Mouse (Mus musculus) central nervous system, embryonic 14 days (tissue): ENCODE results near the gene Cap1. TPM values are rescaled to one million over a fixed set of nuclear protein-coding genes. Genes with fewer than 3 reads are reported as not detected.

ENCODE experiments used
- polyA plus RNA-seq: library from polyadenylated mRNA; depleted of rRNA; stranded (reverse); fragments of >200 nt; gene quantifications from 2 replicates; pipeline ENCODE4 v1.2.3, GENCODE M21; 2012; rRNA removed

Cap1 gene
- polyA plus RNA-seq = 90.3 and 92.5 TPM in 2 replicates

DNA sequence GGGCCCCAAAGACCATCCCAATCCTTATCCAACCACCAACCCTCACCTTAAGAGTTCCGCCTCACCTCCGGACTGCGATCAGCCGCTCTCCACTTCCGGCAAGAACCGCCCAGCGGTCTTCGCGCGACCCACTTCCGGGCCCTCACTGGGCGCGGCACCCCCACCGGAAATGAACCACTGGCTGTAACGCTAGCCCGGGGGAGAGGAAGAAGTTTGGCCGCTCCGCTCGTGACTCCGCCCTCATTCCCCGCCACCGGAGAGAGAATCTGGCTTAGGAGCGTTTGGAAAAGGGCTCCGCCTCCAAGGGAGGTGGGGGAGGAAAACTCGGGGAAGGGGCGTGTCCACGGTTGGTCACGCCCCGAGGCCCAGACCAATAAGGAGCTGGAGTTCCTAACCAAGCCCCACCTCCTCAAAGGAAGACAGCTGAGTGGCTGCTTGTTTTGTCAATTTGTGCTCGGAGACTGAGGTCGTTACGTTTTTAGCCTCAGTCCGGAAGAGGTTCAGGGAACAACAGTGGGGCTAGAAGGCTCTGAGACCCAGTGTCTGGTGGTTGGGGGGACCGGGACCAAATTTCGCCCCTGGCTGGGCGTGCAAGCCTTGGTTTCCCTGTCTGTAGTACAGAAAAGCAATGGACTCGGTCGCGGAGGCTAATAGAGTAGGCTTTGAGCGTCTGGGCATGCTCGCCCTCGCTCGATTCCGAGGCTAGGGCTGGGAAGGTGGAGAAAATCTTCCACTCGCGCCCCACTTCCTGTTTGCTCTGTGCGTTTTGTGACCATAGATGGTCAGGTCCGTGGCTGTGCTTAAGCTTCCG, at the start of gene Cap1:
TSS of gene Cap1 (minus strand) at position 289 of the 811 bp plus-strand sequence.

DNA sequence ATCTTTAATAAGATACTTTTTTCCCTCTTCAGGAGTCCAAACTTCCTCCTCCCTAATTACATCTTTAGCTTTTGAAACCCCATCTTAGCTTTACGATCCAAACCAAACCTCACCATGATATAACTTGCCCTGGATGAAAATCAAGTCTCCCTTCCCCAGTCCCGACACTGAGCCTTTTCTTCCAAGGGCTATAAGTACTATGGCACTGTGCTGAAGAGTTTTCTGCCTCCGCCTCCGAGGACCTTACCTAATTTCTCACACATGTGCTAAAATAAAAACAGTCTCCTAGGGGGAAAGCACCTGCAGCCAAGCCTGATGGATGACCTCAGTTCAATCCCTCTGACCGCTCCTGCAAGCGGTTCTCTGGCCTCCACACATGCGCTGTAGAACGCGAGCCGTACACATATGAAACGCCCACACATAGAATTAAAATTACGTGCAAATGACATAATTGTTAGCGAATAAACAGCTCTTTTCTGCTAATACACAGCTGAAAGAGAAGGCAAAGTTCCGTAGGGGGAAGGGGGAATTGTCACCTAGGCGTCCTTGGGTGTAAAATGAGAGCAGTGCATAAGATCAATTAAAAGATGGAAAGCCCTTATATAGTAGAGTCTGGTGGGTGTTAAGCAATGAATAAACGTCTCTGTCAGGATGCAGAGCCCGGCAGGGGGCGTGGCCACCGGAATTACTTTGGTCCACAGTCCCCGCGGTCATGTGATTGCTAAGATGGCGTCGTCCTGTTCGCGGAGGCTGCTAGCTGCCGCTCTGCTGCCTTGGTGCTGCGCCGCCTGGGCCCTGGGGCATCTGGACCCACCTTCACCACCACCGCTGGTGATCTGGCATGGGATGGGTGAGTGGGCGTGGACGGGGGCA, 50.1 kb downstream of the Cap1 start, which contains the start of gene Ppt1:
TSS of gene Ppt1 (plus strand) at position 713 of the 873 bp plus-strand sequence.

Other genes starting within 250 kb of the Cap1 start
- not detected in 2 replicates for gene 9530002B09Rik, start 196.8 kb downstream of the Cap1 start, polyA plus RNA-seq
- gene Ppt1, start 49.8 kb downstream of the Cap1 start, polyA plus RNA-seq = 67.2 and 70.1 TPM in 2 replicates
- gene Mfsd2a, start 75.1 kb upstream of the Cap1 start, polyA plus RNA-seq = 32.2 and 40.3 TPM in 2 replicates
- 66.2 and 78.9 TPM in 2 replicates for gene Mycl, start 109.6 kb upstream of the Cap1 start, polyA plus RNA-seq
- 23.6 and 25.3 TPM in 2 replicates for gene Trit1, start 130.5 kb upstream of the Cap1 start, polyA plus RNA-seq
- gene Bmp8b, start 219.1 kb upstream of the Cap1 start, polyA plus RNA-seq = 0.48 and 0.76 TPM in 2 replicates
- gene Oxct2b, start 230.2 kb upstream of the Cap1 start, polyA plus RNA-seq = 0.34 and 0.68 TPM in 2 replicates